Mouse (Mus musculus) thymus, postnatal 14 days (tissue): ENCODE data around the gene Lrrfip1.

ENCODE experiments used
- DNase-seq: peaks from one replicate; pipeline ENCODE4 v3.0.0; 2021

Lrrfip1 gene

GRCm38 (mm10) chr1:91176026-91176425 lies 177.5 kb downstream of the Lrrfip1 start:
- no peak for DNase-seq

- no peak for DNase-seq
These were observed 178.3 kb downstream of the Lrrfip1 start for GRCm38 (mm10) chr1:91176871-91177270.
